Comparison of ENCODE assay signal across 9 mouse cellular contexts in the genomic region with DNA sequence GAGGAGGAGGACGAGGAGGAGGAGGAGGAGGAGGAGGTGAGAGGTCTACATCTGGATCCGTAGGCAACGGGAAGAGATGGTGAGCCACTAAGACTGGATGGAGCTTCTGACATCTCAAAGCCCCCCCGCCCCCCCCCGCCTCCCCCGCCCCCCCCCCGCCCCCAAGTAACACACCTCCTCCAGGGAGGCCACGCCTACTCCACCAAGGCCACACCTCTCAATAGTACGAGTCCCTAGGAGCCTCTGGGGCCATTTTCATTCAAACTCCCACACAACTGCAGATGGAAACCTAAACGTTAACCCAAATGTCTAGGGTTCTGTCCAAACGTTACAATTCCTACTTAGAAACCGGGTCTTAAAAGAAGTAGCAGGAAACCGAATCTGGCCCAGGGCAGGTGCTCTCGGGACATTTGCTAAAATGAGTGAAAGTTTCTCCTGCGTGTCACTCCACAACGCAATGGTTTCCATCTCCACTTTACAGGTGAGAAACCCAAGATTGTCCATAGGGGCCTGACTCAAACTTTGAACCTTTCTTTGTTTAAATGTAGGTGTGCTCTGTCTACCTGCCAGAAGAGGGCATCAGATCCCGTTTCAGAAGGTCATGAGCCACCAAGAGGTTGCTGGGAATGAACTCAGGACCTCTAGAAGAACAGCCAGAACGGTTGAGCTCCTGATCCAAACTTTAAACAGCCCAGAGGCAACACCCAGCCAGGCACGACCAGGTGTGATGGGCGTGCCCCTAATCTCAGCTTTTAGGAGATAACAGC. TPM values are rescaled to one million over a fixed set of nuclear protein-coding genes. Genes with fewer than 3 reads are reported as not detected.
A peak's percentile ranks its signal among the peaks of the same experiment; 100 is the strongest.
DNase-seq lines count a peak whose midpoint lies in the region; ATAC-seq lines count a peak whose summit lies in the region.
"Had no signal": no experiment of that assay in that cellular context is flagged by ENCODE, and none has a peak within 500 bp of the region (broad histone marks: within the 10 kb centered on the region; RNA-seq: fewer than 3 reads in every experiment).

No protein-coding gene starts in this region.

- ATAC-seq in hindbrain, embryonic 13.5 days (ENCODE audit: low FRiP score), result no peak

- H3K27me3 ChIP-seq in hindbrain, embryonic 10.5 days (ENCODE audit: insufficient read depth, poor library complexity, severe bottlenecking), result peaks cover 17% of the 10 kb centered on the region; the same call in 1 of the 2 replicates
- H3K27me3 ChIP-seq in hindbrain, embryonic 13.5 days, result 0 out of 2 replicates have a peak, but pooled peaks cover 2% of the 10 kb centered on the region

- no peak overlapping the region for H3K27ac ChIP-seq in hindbrain, embryonic 10.5 days
- no peak overlapping the region for H3K27ac ChIP-seq in hindbrain, embryonic 13.5 days

- no peaks in the 10 kb centered on the region for H3K36me3 ChIP-seq in hindbrain, embryonic 10.5 days
- H3K36me3 ChIP-seq in hindbrain, embryonic 13.5 days, result no peaks in the 10 kb centered on the region

- WGBS in hindbrain, embryonic 10.5 days, result 17% methylated on average over 19 of the region's 20 CpGs
- 19% methylated on average over 17 of the region's 20 CpGs for WGBS in hindbrain, embryonic 13.5 days

- H3K9ac ChIP-seq in hindbrain, embryonic 13.5 days, result no peak overlapping the region

- DNase-seq in hindbrain, embryonic 10.5 days (ENCODE audit: low spot score), result no peak
- DNase-seq in R1 (ENCODE audit: low read depth, low spot score), result peak; percentile 80
- DNase-seq in kidney, postnatal 10 days, result peak; percentile 27
- peak; percentile 35 to 49 for DNase-seq in natural killer cell, adult 2 months (ENCODE audit: low spot score in 2 of 2)
- no peak for DNase-seq in cerebellum, adult 9-11 months
- DNase-seq in layer of hippocampus, adult 8-10 months (ENCODE audit: low spot score in 2 of 2), result no peak
- DNase-seq in cerebellum, postnatal 25 days, result no peak

- H3K4me3 ChIP-seq in hindbrain, embryonic 10.5 days, result peak overlapping the region; percentile 34
- no peak overlapping the region for H3K4me3 ChIP-seq in hindbrain, embryonic 13.5 days

- H3K9me3 ChIP-seq in hindbrain, embryonic 10.5 days, result no peaks in the 10 kb centered on the region
- H3K9me3 ChIP-seq in hindbrain, embryonic 13.5 days, result no peaks in the 10 kb centered on the region

- H3K4me2 ChIP-seq in hindbrain, embryonic 13.5 days, result no peak overlapping the region; the same call in 1 of the 2 replicates

- H3K4me1 ChIP-seq in hindbrain, embryonic 10.5 days (replicated peaks), result peaks cover 30% of the 10 kb centered on the region
- H3K4me1 ChIP-seq in hindbrain, embryonic 13.5 days (replicated peaks), result peaks cover 11% of the 10 kb centered on the region

RNA-seq across cellular contexts. Expression of gene Dynll2, which starts 18.8 kb away (rescaled TPM):
- 29.4 and 39.9 TPM in 2 replicates for polyA plus RNA-seq in hindbrain, embryonic 10.5 days (2016; fragmentation: Nextera tagmentation; extraction: Ambion mirVana)
- 50.6 and 51.1 TPM in 2 replicates for polyA plus RNA-seq in hindbrain, embryonic 13.5 days (2015; fragmentation: Nextera tagmentation; extraction: Ambion mirVana)
- 100 to 1,000 TPM; 470 to 530 (median 496) TPM for total RNA-seq in layer of hippocampus, adult 8-10 months (2022)

RNA-seq across cellular contexts. Expression of gene Olfr464, which starts 47.8 kb away (rescaled TPM):
- polyA plus RNA-seq in hindbrain, embryonic 10.5 days (2016; fragmentation: Nextera tagmentation; extraction: Ambion mirVana), result not detected in 2 replicates
- polyA plus RNA-seq in hindbrain, embryonic 13.5 days (2015; fragmentation: Nextera tagmentation; extraction: Ambion mirVana), result 0.10 and 0.23 TPM in 2 replicates
- total RNA-seq in layer of hippocampus, adult 8-10 months (2022), result not detected
- polyA plus RNA-seq: large intestine, adult 2 months had no signal

Comparison
In these comparisons a context has a peak if more than half of its experiments do, and no peak if none do; other contexts are left out.
1. DNase-seq: peak in R1 (single experiment), kidney, postnatal 10 days (single experiment) and natural killer cell, adult 2 months (2 of 2); none in hindbrain, embryonic 10.5 days (single experiment), cerebellum, adult 9-11 months (single experiment), layer of hippocampus, adult 8-10 months (0 of 2) and cerebellum, postnatal 25 days (0 of 2).